Mouse (Mus musculus) forebrain, embryonic 16.5 days (tissue): Measurements from ENCODE around the gene Pacs1. TPM values are rescaled to one million over a fixed set of nuclear protein-coding genes. Genes with fewer than 3 reads are reported as not detected.

Experiments used
- ATAC-seq: fragments of 200-750 bp; cut with Nextera tagmentation; 2 replicates; pipeline ENCODE4 v1.8.0; 2017; ENCODE audit warnings: mild to moderate bottlenecking, moderate library complexity
- H3K27ac ChIP-seq: fragments of 300-500 bp; sonication (generic); 2 replicates; pipeline ENCODE4 v1.5.1; 2014; ENCODE audit warnings: low read length, control low read depth
- H3K27me3 ChIP-seq: fragments of 300-500 bp; sonication (generic); replicated peaks from 2 replicates; pipeline ENCODE4 v1.6.1; 2014; ENCODE audit warnings: low read length; ENCODE audit not compliant: control insufficient read depth, insufficient read depth
- H3K36me3 ChIP-seq: fragments of 300-500 bp; sonication (generic); 2 replicates; pipeline ENCODE4 v1.6.1; 2014; ENCODE audit not compliant: control insufficient read depth, insufficient read depth
- H3K4me1 ChIP-seq: fragments of 300-500 bp; sonication (generic); replicated peaks from 2 replicates; pipeline ENCODE4 v1.6.1; 2014; ENCODE audit warnings: low read length; ENCODE audit not compliant: control insufficient read depth, insufficient read depth
- H3K4me2 ChIP-seq: fragments of 300-500 bp; sonication (generic); 2 replicates; pipeline ENCODE4 v1.6.1; 2014; ENCODE audit warnings: mild to moderate bottlenecking, low read length, control low read depth
- H3K4me3 ChIP-seq: fragments of 300-500 bp; sonication (generic); replicated peaks from 2 replicates; pipeline ENCODE4 v1.5.1; 2014; ENCODE audit warnings: mild to moderate bottlenecking, low read length, control low read depth
- H3K9ac ChIP-seq: fragments of 300-500 bp; sonication (generic); replicated peaks from 2 replicates; pipeline ENCODE4 v1.6.1; 2014; ENCODE audit warnings: low read depth, low read length, control low read depth
- H3K9me3 ChIP-seq: fragments of 300-500 bp; sonication (generic); 2 replicates; pipeline ENCODE4 v1.6.1; 2016; ENCODE audit warnings: low read length; ENCODE audit not compliant: control insufficient read depth
- WGBS: fragments of 180-500 bp; shearing (Covaris S2); extraction: QIAGEN DNeasy Blood & Tissue Kit; methylation state at CpG from one replicate; pipeline ENCODE4 v1.1.7; 2014; 5-methylcytosine and 5-hydroxymethylcytosine counted together
- polyA plus RNA-seq: library from polyadenylated mRNA; unstranded; fragments of >200 nt; fragmentation: Nextera tagmentation; extraction: Ambion mirVana; gene quantifications from 2 replicates; pipeline ENCODE4 v1.2.1, GENCODE M21; 2015

Gene Pacs1
- polyA plus RNA-seq, 1 experiment from 2014 or later, result 39.1 TPM

DNA sequence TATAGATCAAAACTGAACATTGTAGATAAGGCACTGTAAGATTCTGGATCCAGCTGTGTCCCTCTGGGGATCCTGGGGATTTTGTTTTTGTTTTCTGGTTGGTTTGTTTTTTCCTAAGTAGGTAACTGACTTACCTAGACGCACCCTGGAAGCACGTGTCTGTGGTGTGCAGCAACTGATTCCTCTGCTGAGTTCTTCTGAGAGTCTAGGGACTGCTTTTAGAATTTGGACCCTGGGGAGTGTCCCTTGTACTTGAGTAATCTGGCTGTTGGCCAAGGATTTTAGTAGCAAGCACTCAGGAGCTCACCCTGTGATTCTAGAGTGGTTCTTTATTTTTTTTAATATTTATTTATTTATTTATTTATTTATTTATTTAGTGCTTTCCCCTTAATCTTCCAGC is 85.5 kb downstream of the Pacs1 start:
- Histone ChIP-seq H3K36me3 (no peaks in the 10 kb centered on the region), H3K4me2 (no peak overlapping the region), H3K4me3 (no peak overlapping the region), H3K27me3 (no peaks in the 10 kb centered on the region), H3K27ac (no peak overlapping the region), H3K9me3 (no peaks in the 10 kb centered on the region), H3K9ac (no peak overlapping the region), H3K4me1 (no peaks in the 10 kb centered on the region; the same call in 1 of the 2 replicates)
- 88% methylated on average over 2 of the region's 2 CpGs for WGBS
- no peak for ATAC-seq

DNA sequence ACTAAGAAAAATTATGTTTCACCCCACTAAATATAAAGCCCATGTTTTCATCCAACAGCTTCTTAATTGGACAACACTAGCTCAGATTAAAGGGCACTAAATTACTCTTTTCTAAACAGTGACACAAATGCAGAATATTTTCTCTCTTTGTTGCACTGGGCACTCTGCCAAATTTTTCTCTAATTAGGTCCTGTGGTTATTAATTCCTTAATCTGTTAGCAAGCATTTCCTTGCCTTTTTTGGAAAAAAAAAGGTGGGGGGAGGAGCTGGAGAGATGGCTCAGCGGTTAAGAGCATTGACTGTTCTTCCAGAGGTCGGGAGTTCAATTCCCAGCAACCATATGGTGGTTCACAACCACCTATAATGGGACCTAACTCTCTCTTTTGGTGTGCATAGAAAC is 91.0 kb downstream of the Pacs1 start:
- Histone ChIP-seq H3K36me3 (no peaks in the 10 kb centered on the region), H3K27ac (no peak overlapping the region), H3K4me3 (no peak overlapping the region), H3K4me1 (peaks cover 2% of the 10 kb centered on the region; the same call in 1 of the 2 replicates), H3K4me2 (no peak overlapping the region), H3K9ac (no peak overlapping the region), H3K27me3 (no peaks in the 10 kb centered on the region), H3K9me3 (no peaks in the 10 kb centered on the region)
- ATAC-seq, result no peak
- 22% methylated on average over 2 of the region's 2 CpGs for WGBS

DNA sequence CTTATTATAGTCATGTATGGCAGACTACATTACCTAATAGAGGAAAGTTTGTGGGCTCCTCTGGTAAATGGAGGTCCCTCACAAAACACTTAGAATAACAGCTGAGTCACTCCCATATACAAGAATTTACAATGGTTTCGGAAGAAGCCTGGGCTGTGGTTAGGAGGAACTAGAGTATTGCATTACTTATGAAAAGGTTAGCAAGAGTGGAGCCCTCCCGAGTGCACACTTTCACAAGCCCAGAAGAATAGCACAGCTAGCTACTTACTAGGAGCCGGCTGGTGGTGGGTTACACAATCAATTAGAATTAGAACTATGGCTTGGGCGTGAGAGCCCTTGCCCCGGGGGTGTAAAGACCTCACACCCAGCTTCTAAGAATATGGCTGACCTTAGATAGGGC is 94.3 kb downstream of the Pacs1 start:
- no peaks in the 10 kb centered on the region for H3K36me3 ChIP-seq
- H3K4me1 ChIP-seq, result peaks cover 2% of the 10 kb centered on the region; the same call in 1 of the 2 replicates
- no peak for ATAC-seq
- 65% methylated on average over 5 of the region's 5 CpGs for WGBS
- H3K27ac ChIP-seq, result no peak overlapping the region
- no peak overlapping the region for H3K9ac ChIP-seq
- no peaks in the 10 kb centered on the region for H3K27me3 ChIP-seq
- no peaks in the 10 kb centered on the region for H3K9me3 ChIP-seq
- no peak overlapping the region for H3K4me3 ChIP-seq
- H3K4me2 ChIP-seq, result no peak overlapping the region

DNA sequence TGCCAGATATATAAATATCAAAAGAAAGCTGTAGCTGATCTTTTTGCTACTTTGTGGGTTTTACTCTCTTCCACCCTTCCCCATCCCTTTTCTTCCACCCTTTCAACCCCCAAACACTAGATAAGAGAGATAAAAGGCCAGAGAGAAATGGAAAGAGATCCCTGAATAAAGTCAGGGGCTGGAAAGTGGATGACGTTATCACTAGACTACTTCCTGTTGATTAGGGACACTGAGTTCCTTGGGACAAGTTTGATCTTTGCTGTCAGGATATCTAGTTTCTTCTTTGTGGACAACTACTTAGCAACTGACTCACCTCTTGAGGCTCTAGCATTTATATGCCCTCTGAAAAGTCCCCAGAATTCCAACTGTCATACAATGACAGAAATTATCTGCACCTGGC is 102.5 kb downstream of the Pacs1 start:
- no peaks in the 10 kb centered on the region for H3K9me3 ChIP-seq
- H3K4me2 ChIP-seq, result no peak overlapping the region
- H3K27me3 ChIP-seq, result no peaks in the 10 kb centered on the region
- H3K36me3 ChIP-seq, result no peaks in the 10 kb centered on the region
- no peak overlapping the region for H3K9ac ChIP-seq
- H3K4me3 ChIP-seq, result no peak overlapping the region
- WGBS, result 91% methylated on average over 1 of the region's 1 CpGs
- H3K27ac ChIP-seq, result no peak overlapping the region
- ATAC-seq, result no peak
- no peaks in the 10 kb centered on the region for H3K4me1 ChIP-seq

DNA sequence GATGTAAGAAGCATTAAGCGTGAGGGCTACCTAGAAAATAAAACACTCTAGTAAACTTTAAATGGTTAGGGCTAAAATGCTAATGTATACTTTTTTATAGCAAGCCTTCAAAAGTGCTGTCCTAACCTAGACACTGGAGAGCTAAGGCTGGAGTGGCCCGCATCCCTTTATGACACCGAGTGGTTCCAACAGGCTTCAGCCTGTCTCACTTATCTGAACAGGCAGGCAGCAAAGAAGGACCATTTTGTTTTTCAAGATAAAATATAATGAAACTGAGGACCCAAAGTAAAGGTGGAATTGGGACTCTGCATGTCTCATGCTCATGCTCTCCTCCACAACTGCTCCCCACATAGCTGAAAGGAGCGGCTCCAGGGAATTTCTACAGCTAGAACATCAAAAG is 105.4 kb downstream of the Pacs1 start:
- H3K9ac ChIP-seq, result no peak overlapping the region
- 91% methylated on average over 4 of the region's 4 CpGs for WGBS
- H3K36me3 ChIP-seq, result no peaks in the 10 kb centered on the region

DNA sequence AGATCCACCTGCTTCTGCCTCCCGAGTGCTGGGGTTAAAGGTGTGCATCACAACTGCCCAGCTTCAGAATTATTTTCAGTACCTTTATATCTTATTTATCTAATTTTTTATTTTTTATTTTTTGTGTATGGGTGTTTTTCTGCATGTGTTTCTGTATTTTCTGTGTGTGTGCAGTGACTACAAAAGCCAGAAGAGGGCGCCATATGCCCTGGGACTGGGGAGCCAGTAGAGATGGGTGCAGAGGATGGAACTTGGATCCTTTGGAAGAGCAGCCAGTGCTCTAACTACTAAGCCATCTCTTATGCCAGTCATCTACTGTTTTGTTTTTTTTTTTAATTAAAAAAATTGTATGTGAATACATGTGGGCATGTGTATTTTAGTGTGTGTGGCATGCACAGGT is 108.5 kb downstream of the Pacs1 start:
- no peak overlapping the region for H3K4me3 ChIP-seq
- 55% methylated on average over 2 of the region's 2 CpGs for WGBS

More for the DNA sequence above, 105.4 kb downstream of the Pacs1 start:
- no peaks in the 10 kb centered on the region for H3K9me3 ChIP-seq
- H3K4me3 ChIP-seq, result no peak overlapping the region
- H3K27me3 ChIP-seq, result no peaks in the 10 kb centered on the region
- no peak for ATAC-seq
- H3K27ac ChIP-seq, result no peak overlapping the region
- H3K4me1 ChIP-seq, result no peaks in the 10 kb centered on the region
- H3K4me2 ChIP-seq, result no peak overlapping the region

DNA sequence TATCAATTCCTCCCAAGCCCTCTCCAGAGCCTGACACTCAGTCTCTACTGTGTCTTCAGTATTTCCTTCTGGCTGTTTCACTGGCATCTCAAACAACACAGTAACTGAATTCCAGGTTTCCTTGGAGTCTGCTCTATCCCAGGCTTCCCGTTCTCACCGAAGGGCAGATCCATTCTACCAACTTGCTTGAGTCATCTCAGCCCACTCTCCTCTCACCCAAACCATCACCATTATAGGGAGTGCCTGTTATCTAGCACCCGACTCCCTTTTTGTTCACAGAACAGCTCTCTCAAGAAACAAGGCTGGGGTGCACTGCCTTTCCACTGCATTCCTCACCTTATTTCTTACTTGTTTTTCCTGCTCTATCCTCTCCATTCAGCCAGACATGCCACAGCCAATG is 111.0 kb downstream of the Pacs1 start:
- Histone ChIP-seq H3K4me1 (no peaks in the 10 kb centered on the region), H3K4me2 (no peak overlapping the region), H3K4me3 (no peak overlapping the region), H3K9me3 (no peaks in the 10 kb centered on the region), H3K9ac (no peak overlapping the region), H3K27me3 (no peaks in the 10 kb centered on the region), H3K36me3 (no peaks in the 10 kb centered on the region), H3K27ac (no peak overlapping the region)
- no peak for ATAC-seq
- 94% methylated on average over 3 of the region's 3 CpGs for WGBS

More for the DNA sequence above, 108.5 kb downstream of the Pacs1 start:
- Histone ChIP-seq H3K9me3 (no peaks in the 10 kb centered on the region), H3K27me3 (no peaks in the 10 kb centered on the region), H3K9ac (no peak overlapping the region), H3K27ac (no peak overlapping the region), H3K36me3 (no peaks in the 10 kb centered on the region), H3K4me2 (no peak overlapping the region), H3K4me1 (no peaks in the 10 kb centered on the region)
- ATAC-seq, result no peak

DNA sequence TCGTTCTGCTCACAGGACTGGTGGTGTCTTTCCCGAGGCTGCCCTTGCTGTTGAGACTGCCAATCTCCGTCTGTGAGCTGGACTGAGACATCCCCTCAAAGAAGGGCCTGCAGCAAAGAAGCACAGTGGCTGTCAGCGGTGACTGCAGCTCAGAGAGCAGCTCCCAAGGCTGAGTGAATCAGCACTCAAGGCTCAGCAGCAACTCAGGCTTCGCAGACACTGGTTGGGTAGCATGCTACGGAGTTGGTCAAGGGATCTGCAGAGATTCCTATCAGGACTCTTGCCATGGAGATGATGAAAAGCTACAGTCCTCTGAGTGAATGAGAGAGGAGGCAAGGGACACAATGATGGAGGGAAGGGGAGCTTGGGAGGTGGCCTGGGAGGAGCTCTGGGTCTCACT is 120.7 kb downstream of the Pacs1 start:
- Histone ChIP-seq H3K27ac (no peak overlapping the region; the same call in 1 of the 2 replicates), H3K27me3 (no peaks in the 10 kb centered on the region), H3K4me2 (no peak overlapping the region), H3K9me3 (no peaks in the 10 kb centered on the region), H3K4me1 (no peaks in the 10 kb centered on the region), H3K9ac (no peak overlapping the region), H3K36me3 (0 out of 2 replicates have a peak, but pooled peaks cover 7% of the 10 kb centered on the region), H3K4me3 (no peak overlapping the region)
- 88% methylated on average over 6 of the region's 6 CpGs for WGBS
- no peak for ATAC-seq

DNA sequence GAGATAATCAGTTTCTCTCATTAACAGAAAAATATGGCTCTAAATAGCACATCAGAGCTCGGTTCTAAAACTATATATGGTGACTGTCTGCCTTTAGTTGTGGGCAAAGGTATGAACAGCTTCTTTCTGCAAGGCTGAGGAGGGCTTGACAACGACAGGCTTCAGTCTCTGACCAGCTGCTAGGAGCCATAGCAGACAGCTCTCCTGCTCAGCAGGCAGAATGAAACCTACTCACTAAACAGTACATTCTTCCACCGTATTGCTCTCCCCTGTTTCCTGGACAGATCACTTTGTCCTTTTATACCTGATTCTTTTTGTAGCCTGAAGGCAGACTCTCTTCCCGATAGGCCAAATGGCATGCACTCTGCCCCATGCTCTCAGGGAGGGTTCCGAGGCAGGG is 121.2 kb downstream of the Pacs1 start:
- Histone ChIP-seq H3K4me1 (no peaks in the 10 kb centered on the region), H3K27me3 (no peaks in the 10 kb centered on the region), H3K4me2 (no peak overlapping the region), H3K27ac (peak overlapping the region; percentile 23; the same call in 1 of the 2 replicates), H3K4me3 (no peak overlapping the region), H3K36me3 (0 out of 2 replicates have a peak, but pooled peaks cover 8% of the 10 kb centered on the region), H3K9ac (no peak overlapping the region), H3K9me3 (no peaks in the 10 kb centered on the region)
- no peak for ATAC-seq
- 87% methylated on average over 5 of the region's 5 CpGs for WGBS

DNA sequence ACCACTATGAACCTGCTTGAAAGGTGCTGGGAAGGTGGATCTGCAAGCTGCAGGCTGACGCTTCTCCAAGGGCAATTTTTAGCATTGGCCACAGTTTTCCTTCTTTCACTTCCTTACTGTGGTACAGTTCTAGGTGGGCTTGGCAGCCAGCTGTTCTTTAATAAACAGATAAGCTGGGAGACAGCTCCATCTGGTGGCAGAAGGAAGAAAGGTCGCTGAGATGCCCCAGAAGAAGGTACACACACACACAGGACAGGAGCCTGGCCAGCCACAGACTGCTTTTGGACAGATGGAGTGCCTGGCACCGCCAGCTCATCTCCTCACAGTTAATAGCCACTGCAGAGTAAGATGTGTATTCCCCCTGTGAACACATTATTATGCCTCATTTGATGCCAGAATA is 121.6 kb downstream of the Pacs1 start:
- H3K27ac ChIP-seq, result no peak overlapping the region
- no peak overlapping the region for H3K9ac ChIP-seq
- WGBS, result 32% methylated on average over 3 of the region's 3 CpGs
- H3K36me3 ChIP-seq, result 0 out of 2 replicates have a peak, but pooled peaks cover 9% of the 10 kb centered on the region
- no peak overlapping the region for H3K4me2 ChIP-seq
- no peaks in the 10 kb centered on the region for H3K27me3 ChIP-seq
- no peaks in the 10 kb centered on the region for H3K9me3 ChIP-seq
- no peak overlapping the region for H3K4me3 ChIP-seq
- no peaks in the 10 kb centered on the region for H3K4me1 ChIP-seq
- peak; percentile 54; the same call in 1 of the 2 replicates for ATAC-seq
